Mouse (Mus musculus) spleen, adult 2 months (tissue): ENCODE measurements around the gene Src.

ENCODE experiments used
- CTCF ChIP-seq: fragments of 200-500 bp; IDR thresholded peaks from 2 replicates; pipeline ENCODE4 v1.5.1; 2011; ENCODE audit warnings: mild to moderate bottlenecking, inconsistent platforms; ENCODE audit not compliant: insufficient read depth, insufficient read length, insufficient replicate concordance; ENCODE audit errors: extremely low read depth
- POLR2A ChIP-seq: fragments of 200-500 bp; IDR thresholded peaks from 2 replicates; pipeline ENCODE4 v1.6.1; 2011; ENCODE audit warnings: low read depth, low read length, inconsistent platforms

- TF ChIP-seq CTCF (no peak), POLR2A (no peak)
These were observed 101.2 kb downstream of the Src start for GRCm38 (mm10) chr2:157519452-157519851.
